Mouse (Mus musculus): ENCODE results near the gene Smpdl3a. TPM values are rescaled to one million over a fixed set of nuclear protein-coding genes. Genes with fewer than 3 reads are reported as not detected.

Smpdl3a gene
- polyA plus RNA-seq, 1 experiment from 2014 or later = 41.4 TPM

DNA sequence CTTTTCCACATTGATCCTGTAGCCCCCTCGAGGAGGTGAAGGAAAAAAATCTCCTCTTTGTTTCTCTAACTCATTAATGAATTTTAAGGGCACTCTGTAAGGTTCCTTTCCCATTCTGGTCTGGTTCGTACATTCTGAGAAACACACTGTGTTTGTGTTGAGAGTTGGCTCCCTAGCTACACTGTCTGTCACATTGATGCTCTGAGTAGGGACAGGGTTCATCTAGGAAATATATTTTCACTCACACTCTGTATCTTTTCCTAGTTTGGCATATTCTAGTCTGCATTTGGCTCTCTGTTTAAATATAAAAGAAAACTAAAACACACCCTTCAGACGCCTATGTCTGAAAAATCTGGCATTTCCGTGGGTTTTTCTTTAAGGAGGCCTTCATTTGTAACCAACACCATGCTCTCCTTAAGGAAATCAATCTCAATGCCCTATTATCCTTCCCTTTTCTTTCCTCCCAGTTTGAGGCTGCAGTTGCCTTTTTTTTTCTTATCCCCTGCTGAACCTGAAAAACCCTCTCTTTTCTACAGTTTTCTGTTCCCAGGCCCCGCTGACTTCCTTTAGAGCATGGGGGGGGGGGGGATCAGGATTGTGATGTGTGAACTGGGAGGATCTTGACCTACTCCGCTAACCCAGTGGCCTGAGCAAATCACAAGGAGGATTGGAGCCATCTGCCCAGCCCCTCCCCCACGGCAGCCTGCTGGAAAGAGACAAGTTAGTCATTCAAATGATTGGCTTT, 9.8 kb upstream of the Smpdl3a start:
- H3K4me1 ChIP-seq (ENCODE audit: control insufficient read depth, insufficient read depth, low read depth, low read length) = peaks cover 7% of the 10 kb centered on the region
- ATAC-seq = peak; percentile 92
- H3K27me3 ChIP-seq (replicated peaks; ENCODE audit: control insufficient read depth, insufficient read depth, low read length) = no peaks in the 10 kb centered on the region
- H3K4me2 ChIP-seq (ENCODE audit: low read length) = peak overlapping the region; percentile 56
- peak overlapping the region; percentile 39; the same call in 1 of the 2 replicates for H3K9ac ChIP-seq (ENCODE audit: low read depth, low read length)
- no peaks in the 10 kb centered on the region for H3K36me3 ChIP-seq (ENCODE audit: control insufficient read depth, insufficient read depth, low read length)
- H3K4me3 ChIP-seq (ENCODE audit: low read length) = peak overlapping the region; percentile 33
- no peaks in the 10 kb centered on the region for H3K9me3 ChIP-seq (ENCODE audit: control insufficient read depth, low read length)
- 7% methylated on average over 7 of the region's 7 CpGs for WGBS
- H3K27ac ChIP-seq (ENCODE audit: low read depth, low read length) = peak overlapping the region; percentile 88

DNA sequence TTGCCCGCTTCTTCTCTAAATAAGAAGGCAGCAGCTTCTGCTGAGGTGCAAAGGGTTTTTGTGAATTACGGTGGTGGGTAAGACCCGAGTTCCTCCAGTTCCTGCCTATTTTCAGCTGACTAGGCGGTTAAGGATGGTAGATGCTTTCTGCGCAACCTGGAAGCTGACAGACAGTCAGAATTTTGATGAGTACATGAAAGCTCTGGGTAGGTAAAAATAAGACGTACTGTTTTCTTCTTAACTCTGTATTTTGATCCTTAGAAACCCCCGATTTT, 9.3 kb upstream of the Smpdl3a start, which contains the start of gene Fabp7:
TSS of gene Fabp7 (plus strand) at position 6 of the 275 bp plus-strand sequence.
- no peak for ATAC-seq
- H3K27ac ChIP-seq (ENCODE audit: low read depth, low read length) = peak within 1 kb of the TSS; percentile 88
- H3K9ac ChIP-seq (ENCODE audit: low read depth, low read length) = peak within 1 kb of the TSS; percentile 39
- H3K4me2 ChIP-seq (ENCODE audit: low read length) = peak within 1 kb of the TSS; percentile 56
- H3K9me3 ChIP-seq (ENCODE audit: control insufficient read depth, low read length) = no peaks in the 10 kb centered on the region
- H3K27me3 ChIP-seq (replicated peaks; ENCODE audit: control insufficient read depth, insufficient read depth, low read length) = no peaks in the 10 kb centered on the region
- 4% methylated on average over 7 of the region's 7 CpGs for WGBS
- H3K36me3 ChIP-seq (ENCODE audit: control insufficient read depth, insufficient read depth, low read length) = no peaks in the 10 kb centered on the region
- H3K4me3 ChIP-seq (ENCODE audit: low read length) = peak within 1 kb of the TSS; percentile 33
- peaks cover 7% of the 10 kb centered on the region for H3K4me1 ChIP-seq (ENCODE audit: control insufficient read depth, insufficient read depth, low read depth, low read length)

DNA sequence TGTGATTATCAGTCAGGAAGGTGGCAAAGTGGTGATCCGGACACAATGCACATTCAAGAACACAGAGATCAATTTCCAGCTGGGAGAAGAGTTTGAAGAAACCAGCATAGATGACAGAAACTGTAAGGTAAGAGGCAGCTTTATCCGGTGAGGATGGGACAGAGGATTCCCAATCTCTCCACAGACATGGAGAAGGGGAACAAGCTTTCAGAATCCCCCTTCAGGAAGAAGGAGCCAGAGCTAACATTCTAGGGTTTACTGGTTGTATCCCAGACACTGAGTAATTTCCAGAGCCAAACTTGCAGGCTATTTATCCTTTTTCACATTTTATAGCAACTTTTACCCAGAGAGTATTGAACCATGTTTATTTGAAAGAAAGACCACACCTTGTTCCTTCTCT, 8.6 kb upstream of the Smpdl3a start:
- Histone ChIP-seq H3K4me3 (ENCODE audit: low read length) (peak overlapping the region; percentile 33), H3K4me1 (ENCODE audit: control insufficient read depth, insufficient read depth, low read depth, low read length) (peaks cover 7% of the 10 kb centered on the region), H3K36me3 (ENCODE audit: control insufficient read depth, insufficient read depth, low read length) (no peaks in the 10 kb centered on the region), H3K27me3 (replicated peaks; ENCODE audit: control insufficient read depth, insufficient read depth, low read length) (no peaks in the 10 kb centered on the region), H3K9me3 (ENCODE audit: control insufficient read depth, low read length) (no peaks in the 10 kb centered on the region), H3K9ac (ENCODE audit: low read depth, low read length) (peak overlapping the region; percentile 39), H3K4me2 (ENCODE audit: low read length) (peak overlapping the region; percentile 56), H3K27ac (ENCODE audit: low read depth, low read length) (peak overlapping the region; percentile 73)
- WGBS = 6% methylated on average over 2 of the region's 2 CpGs
- no peak for ATAC-seq

DNA sequence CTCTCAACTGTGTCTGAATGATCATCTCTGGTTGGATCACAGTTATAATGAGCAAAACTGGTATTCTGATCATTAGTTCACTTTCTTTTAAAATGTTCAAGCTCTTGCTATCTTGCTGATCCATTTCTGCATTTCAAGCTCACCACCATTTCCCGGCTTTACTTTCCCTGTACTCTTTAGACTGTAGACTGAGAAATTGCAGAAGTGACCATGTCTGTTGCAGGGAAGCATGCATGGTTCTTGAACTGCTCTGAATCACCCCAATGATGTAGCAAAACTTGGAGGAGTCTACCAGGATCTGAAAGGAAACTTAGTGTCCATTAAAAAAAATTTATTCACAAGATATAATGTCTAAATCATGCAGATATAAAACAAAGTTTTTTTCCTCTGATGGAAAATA, 1.2 kb upstream of the Smpdl3a start:
- Histone ChIP-seq H3K4me3 (ENCODE audit: low read length) (no peak overlapping the region), H3K27ac (ENCODE audit: low read depth, low read length) (no peak overlapping the region), H3K9ac (ENCODE audit: low read depth, low read length) (no peak overlapping the region), H3K4me1 (ENCODE audit: control insufficient read depth, insufficient read depth, low read depth, low read length) (peaks cover 7% of the 10 kb centered on the region), H3K36me3 (ENCODE audit: control insufficient read depth, insufficient read depth, low read length) (no peaks in the 10 kb centered on the region), H3K4me2 (ENCODE audit: low read length) (no peak overlapping the region), H3K27me3 (replicated peaks; ENCODE audit: control insufficient read depth, insufficient read depth, low read length) (no peaks in the 10 kb centered on the region), H3K9me3 (ENCODE audit: control insufficient read depth, low read length) (peaks cover 3% of the 10 kb centered on the region; the same call in 1 of the 2 replicates)
- WGBS = 95% methylated on average over 1 of the region's 1 CpGs
- no peak for ATAC-seq

DNA sequence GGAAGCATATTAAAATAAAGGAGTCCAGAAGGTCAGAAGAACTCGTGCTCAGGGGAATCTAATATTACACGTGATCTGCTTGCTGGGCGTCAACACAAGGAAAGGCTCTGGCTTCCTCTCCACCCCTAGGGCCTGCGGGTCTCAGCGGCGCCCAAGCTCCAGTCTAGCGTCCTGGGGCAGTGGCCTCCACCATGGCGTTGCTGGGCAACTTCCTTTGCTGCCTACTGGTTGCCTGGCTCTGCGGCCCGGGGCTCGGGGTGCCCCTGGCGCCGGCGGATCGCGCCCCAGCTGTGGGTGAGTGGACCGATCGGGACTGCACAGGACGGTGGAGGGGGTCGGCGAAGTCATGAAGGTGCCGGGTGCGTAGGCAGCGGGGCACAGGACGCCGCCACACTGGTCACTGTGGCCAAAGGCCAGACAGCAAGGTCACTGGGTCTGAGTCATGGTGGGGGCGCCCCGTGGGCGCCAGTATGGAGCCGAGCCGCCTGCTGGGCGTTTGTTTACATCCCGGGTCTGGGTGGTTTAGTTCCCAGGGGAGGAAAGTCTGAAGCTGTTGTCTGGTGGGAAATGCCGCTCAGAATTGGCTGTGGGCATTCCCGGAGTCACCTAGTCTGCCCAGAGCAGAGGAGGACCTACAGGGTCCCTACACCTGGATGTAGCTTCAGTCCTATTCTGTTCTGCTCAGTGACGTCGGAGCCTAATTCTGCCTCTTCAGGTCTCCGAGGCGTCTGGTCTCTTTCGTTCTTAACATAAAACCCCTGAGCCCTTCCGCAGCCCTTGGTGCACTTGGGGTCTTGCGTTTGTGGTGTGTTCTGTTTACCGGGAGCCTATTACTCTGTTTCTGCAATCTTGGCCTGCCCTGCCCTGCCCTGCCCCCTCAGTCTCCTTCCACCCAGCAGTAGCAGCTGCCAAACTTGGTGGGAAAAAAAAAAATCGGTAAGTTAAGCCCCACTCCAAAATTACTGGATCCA, 641 bp downstream of the Smpdl3a start:
- 2% methylated on average over 44 of the region's 44 CpGs for WGBS

DNA sequence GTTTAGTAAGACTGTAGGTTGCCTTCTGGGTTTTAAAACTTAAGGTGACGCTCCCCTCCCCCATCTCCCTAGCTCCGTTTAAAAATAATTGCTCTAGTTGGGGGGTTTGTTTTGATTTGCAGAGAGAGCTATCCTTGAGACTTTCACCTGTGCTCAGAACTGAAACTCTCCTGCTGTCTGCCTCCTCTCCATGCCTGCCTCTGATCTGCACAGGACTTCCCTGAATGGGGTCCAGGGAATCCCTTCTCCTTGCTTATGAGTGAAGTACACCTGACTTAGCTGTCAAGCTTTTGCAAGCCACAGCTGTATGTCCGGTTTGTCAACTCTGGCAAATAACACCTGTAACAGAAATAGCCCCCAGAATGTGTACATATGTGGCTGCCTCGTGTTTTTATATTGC, 1.4 kb downstream of the Smpdl3a start:
- Histone ChIP-seq H3K4me3 (ENCODE audit: low read length) (peak overlapping the region; percentile 50), H3K27ac (ENCODE audit: low read depth, low read length) (0 out of 2 replicates have a peak overlapping the region, but pooled peaks have one; percentile 13), H3K4me1 (ENCODE audit: control insufficient read depth, insufficient read depth, low read depth, low read length) (peaks cover 7% of the 10 kb centered on the region), H3K4me2 (ENCODE audit: low read length) (peak overlapping the region; percentile 91), H3K9me3 (ENCODE audit: control insufficient read depth, low read length) (peaks cover 3% of the 10 kb centered on the region; the same call in 1 of the 2 replicates), H3K36me3 (ENCODE audit: control insufficient read depth, insufficient read depth, low read length) (no peaks in the 10 kb centered on the region), H3K9ac (ENCODE audit: low read depth, low read length) (peak overlapping the region; percentile 72; the same call in 1 of the 2 replicates), H3K27me3 (replicated peaks; ENCODE audit: control insufficient read depth, insufficient read depth, low read length) (no peaks in the 10 kb centered on the region)
- 50% methylated on average over 4 of the region's 4 CpGs for WGBS
- ATAC-seq = no peak

More for the DNA sequence above, 641 bp downstream of the Smpdl3a start:
- peak; percentile 85 for ATAC-seq
- H3K27ac ChIP-seq (ENCODE audit: low read depth, low read length) = peak overlapping the region; percentile 62
- H3K4me1 ChIP-seq (ENCODE audit: control insufficient read depth, insufficient read depth, low read depth, low read length) = peaks cover 7% of the 10 kb centered on the region
- H3K9me3 ChIP-seq (ENCODE audit: control insufficient read depth, low read length) = peaks cover 3% of the 10 kb centered on the region; the same call in 1 of the 2 replicates
- no peaks in the 10 kb centered on the region for H3K36me3 ChIP-seq (ENCODE audit: control insufficient read depth, insufficient read depth, low read length)
- peak overlapping the region; percentile 72 for H3K9ac ChIP-seq (ENCODE audit: low read depth, low read length)
- peak overlapping the region; percentile 50 for H3K4me3 ChIP-seq (ENCODE audit: low read length)
- peak overlapping the region; percentile 91 for H3K4me2 ChIP-seq (ENCODE audit: low read length)
- no peaks in the 10 kb centered on the region for H3K27me3 ChIP-seq (replicated peaks; ENCODE audit: control insufficient read depth, insufficient read depth, low read length)

DNA sequence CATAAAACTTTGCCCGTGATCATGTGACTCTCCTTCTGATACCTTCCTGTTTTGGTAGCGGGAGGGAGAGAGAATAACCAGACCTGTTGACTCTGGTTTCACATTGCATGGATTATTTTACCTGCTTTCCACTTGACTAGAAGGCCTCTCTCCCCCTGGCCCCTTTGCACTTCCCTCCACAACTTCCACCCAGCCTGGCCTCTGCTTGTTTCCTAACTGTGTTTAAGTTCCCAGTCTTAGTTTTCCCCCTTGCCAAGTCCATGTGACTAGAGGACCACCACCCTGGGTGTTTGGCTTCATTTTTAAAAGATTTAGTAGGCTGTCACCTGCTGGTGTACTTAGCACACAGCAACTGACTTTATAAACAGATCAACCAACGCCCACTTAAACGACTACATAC, 1.9 kb downstream of the Smpdl3a start:
- Histone ChIP-seq H3K9ac (ENCODE audit: low read depth, low read length) (no peak overlapping the region), H3K9me3 (ENCODE audit: control insufficient read depth, low read length) (peaks cover 3% of the 10 kb centered on the region; the same call in 1 of the 2 replicates), H3K4me2 (ENCODE audit: low read length) (no peak overlapping the region; the same call in 1 of the 2 replicates), H3K4me3 (ENCODE audit: low read length) (no peak overlapping the region), H3K27ac (ENCODE audit: low read depth, low read length) (no peak overlapping the region), H3K27me3 (replicated peaks; ENCODE audit: control insufficient read depth, insufficient read depth, low read length) (no peaks in the 10 kb centered on the region), H3K4me1 (ENCODE audit: control insufficient read depth, insufficient read depth, low read depth, low read length) (peaks cover 7% of the 10 kb centered on the region), H3K36me3 (ENCODE audit: control insufficient read depth, insufficient read depth, low read length) (no peaks in the 10 kb centered on the region)
- peak; percentile 55 for ATAC-seq
- 52% methylated on average over 4 of the region's 4 CpGs for WGBS

DNA sequence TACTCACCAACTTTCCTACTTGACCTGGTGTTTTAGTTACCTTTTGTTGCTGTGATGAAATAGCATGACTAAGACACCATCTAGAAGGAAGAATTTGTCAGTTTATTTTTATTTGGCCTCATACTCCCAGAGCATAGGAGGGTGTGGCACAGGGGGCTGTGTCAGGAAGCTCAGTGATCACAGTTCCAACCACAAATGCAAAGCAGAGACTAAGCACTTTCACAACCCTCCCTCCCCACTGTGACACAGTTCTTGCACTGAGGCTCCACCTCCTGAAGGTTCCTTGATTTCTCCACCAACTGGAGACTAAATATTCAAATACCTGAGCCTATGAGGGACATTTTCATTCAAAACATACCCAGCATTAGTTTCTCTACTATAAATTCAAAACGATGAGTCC, 5.4 kb downstream of the Smpdl3a start:
- Histone ChIP-seq H3K27me3 (replicated peaks; ENCODE audit: control insufficient read depth, insufficient read depth, low read length) (no peaks in the 10 kb centered on the region), H3K9me3 (ENCODE audit: control insufficient read depth, low read length) (no peaks in the 10 kb centered on the region), H3K4me3 (ENCODE audit: low read length) (no peak overlapping the region), H3K36me3 (ENCODE audit: control insufficient read depth, insufficient read depth, low read length) (no peaks in the 10 kb centered on the region), H3K4me1 (ENCODE audit: control insufficient read depth, insufficient read depth, low read depth, low read length) (peaks cover 7% of the 10 kb centered on the region), H3K4me2 (ENCODE audit: low read length) (no peak overlapping the region), H3K27ac (ENCODE audit: low read depth, low read length) (no peak overlapping the region), H3K9ac (ENCODE audit: low read depth, low read length) (no peak overlapping the region)
- 91% methylated on average over 1 of the region's 1 CpGs for whole genome bisulfite sequencing
- ATAC-seq = no peak

DNA sequence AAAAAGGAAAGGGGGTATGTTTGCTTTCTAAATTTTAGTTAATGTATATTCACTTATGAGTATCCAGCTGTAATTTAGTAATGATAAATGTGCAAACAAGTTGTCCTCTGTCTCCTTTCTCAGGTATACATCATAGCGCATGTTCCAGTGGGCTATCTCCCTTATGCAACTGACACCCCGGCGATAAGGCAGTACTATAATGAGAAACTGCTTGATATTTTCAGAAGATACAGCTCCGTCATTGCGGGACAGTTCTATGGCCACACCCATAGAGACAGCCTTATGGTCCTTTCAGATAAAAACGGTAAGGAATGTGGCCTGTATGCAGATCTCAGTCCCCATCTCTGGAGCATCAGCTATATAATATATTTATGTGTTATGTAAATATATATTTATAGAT, 13.6 kb downstream of the Smpdl3a start:
- WGBS = 94% methylated on average over 6 of the region's 6 CpGs
- no peak overlapping the region for H3K4me2 ChIP-seq (ENCODE audit: low read length)
- H3K27me3 ChIP-seq (replicated peaks; ENCODE audit: control insufficient read depth, insufficient read depth, low read length) = no peaks in the 10 kb centered on the region
- H3K4me1 ChIP-seq (ENCODE audit: control insufficient read depth, insufficient read depth, low read depth, low read length) = no peaks in the 10 kb centered on the region
- no peak overlapping the region for H3K27ac ChIP-seq (ENCODE audit: low read depth, low read length)
- no peak for ATAC-seq
- H3K4me3 ChIP-seq (ENCODE audit: low read length) = no peak overlapping the region
- no peaks in the 10 kb centered on the region for H3K9me3 ChIP-seq (ENCODE audit: control insufficient read depth, low read length)
- no peaks in the 10 kb centered on the region; the same call in 1 of the 2 replicates for H3K36me3 ChIP-seq (ENCODE audit: control insufficient read depth, insufficient read depth, low read length)
- no peak overlapping the region for H3K9ac ChIP-seq (ENCODE audit: low read depth, low read length)
